8 mouse cellular contexts compared by ENCODE assay signal in the genomic region with DNA sequence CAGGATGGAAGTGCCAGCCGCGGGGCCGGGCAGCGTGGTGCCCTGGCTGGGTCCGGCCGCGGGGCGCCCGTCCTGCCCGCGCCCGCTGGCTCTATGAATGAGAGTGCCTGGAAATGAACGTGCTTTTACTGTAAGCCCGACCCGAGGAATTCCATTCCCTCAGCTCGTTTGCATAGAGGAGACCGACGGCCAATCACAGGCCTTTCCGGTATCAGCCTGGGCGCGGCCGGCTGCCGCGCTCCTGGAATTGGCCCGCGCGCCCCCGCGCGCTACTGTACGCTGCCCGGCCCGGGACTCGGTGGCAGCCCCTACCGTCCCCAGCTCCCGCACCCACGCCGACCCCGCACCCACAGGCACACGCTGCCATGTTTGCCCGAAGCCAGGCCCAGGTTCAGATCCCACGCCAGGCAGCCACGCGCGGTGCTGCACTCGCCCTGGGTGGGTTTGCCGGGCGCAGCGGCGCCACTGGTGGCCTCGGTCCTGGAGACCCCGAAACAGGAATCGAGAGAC.
A peak's percentile ranks its signal among the peaks of the same experiment; 100 is the strongest.
DNase-seq lines count a peak whose midpoint lies in the region; ATAC-seq and TF ChIP-seq lines count a peak whose summit lies in the region.

No protein-coding gene starts in this region.

- H3K9me3 ChIP-seq in forebrain, postnatal 0 days (ENCODE audit: low read length), result no peaks in the 10 kb centered on the region
- no peaks in the 10 kb centered on the region for H3K9me3 ChIP-seq in hindbrain, embryonic 11.5 days (ENCODE audit: control insufficient read depth, low read length)
- no peaks in the 10 kb centered on the region for H3K9me3 ChIP-seq in limb, embryonic 14.5 days (ENCODE audit: control insufficient read depth, low read length)
- H3K9me3 ChIP-seq in midbrain, embryonic 14.5 days (ENCODE audit: control insufficient read depth, low read length), result no peaks in the 10 kb centered on the region

- H3K4me2 ChIP-seq in forebrain, postnatal 0 days (ENCODE audit: low read depth), result peak overlapping the region; percentile 65
- H3K4me2 ChIP-seq in hindbrain, embryonic 11.5 days (replicated peaks; ENCODE audit: low read depth, low read length), result peak overlapping the region; percentile 98
- peak overlapping the region; percentile 100 for H3K4me2 ChIP-seq in limb, embryonic 14.5 days (replicated peaks; ENCODE audit: low read depth, low read length, severe bottlenecking)
- peak overlapping the region; percentile 83 for H3K4me2 ChIP-seq in midbrain, embryonic 14.5 days (ENCODE audit: low read length)

- peaks cover 89% of the 10 kb centered on the region for H3K27me3 ChIP-seq in forebrain, postnatal 0 days (ENCODE audit: insufficient read depth, low read length)
- H3K27me3 ChIP-seq in hindbrain, embryonic 11.5 days (ENCODE audit: control insufficient read depth, insufficient read depth, low read length), result peaks cover 74% of the 10 kb centered on the region
- H3K27me3 ChIP-seq in limb, embryonic 14.5 days (ENCODE audit: control insufficient read depth, insufficient read depth, low read length), result peaks cover 48% of the 10 kb centered on the region
- H3K27me3 ChIP-seq in midbrain, embryonic 14.5 days (ENCODE audit: control insufficient read depth, insufficient read depth, low read length), result peaks cover 90% of the 10 kb centered on the region

- TF ChIP-seq CTCF in forebrain, postnatal 0 days (IDR thresholded peaks at IDR 0.05; ENCODE audit: low read depth), result no peak

- H3K4me1 ChIP-seq in forebrain, postnatal 0 days (ENCODE audit: insufficient read depth), result peaks cover 13% of the 10 kb centered on the region
- peaks cover 12% of the 10 kb centered on the region for H3K4me1 ChIP-seq in hindbrain, embryonic 11.5 days (replicated peaks; ENCODE audit: control insufficient read depth, insufficient read depth, low read length)
- peaks cover 41% of the 10 kb centered on the region for H3K4me1 ChIP-seq in limb, embryonic 14.5 days (ENCODE audit: control insufficient read depth, insufficient read depth, low read length)
- H3K4me1 ChIP-seq in midbrain, embryonic 14.5 days (ENCODE audit: control insufficient read depth, insufficient read depth, low read length), result peaks cover 23% of the 10 kb centered on the region

- TF ChIP-seq POLR2A in limb, embryonic 14.5 days (IDR thresholded peaks at IDR 0.05; ENCODE audit: borderline replicate concordance, extremely low read depth, insufficient read depth, insufficient read length), result 0 out of 2 replicates have a peak, but pooled peaks have one; percentile 56

- peak; percentile 81 for ATAC-seq in forebrain, postnatal 0 days
- ATAC-seq in hindbrain, embryonic 11.5 days (ENCODE audit: low FRiP score), result peak; percentile 84
- ATAC-seq in limb, embryonic 14.5 days (ENCODE audit: low FRiP score, low read depth), result peak; percentile 84
- ATAC-seq in midbrain, embryonic 14.5 days (ENCODE audit: low FRiP score, low TSS enrichment), result peak; percentile 85

- H3K27ac ChIP-seq in forebrain, postnatal 0 days (ENCODE audit: low read depth, low read length), result no peak overlapping the region
- H3K27ac ChIP-seq in hindbrain, embryonic 11.5 days (ENCODE audit: low read depth, low read length), result no peak overlapping the region; the same call in 1 of the 2 replicates
- H3K27ac ChIP-seq in limb, embryonic 14.5 days (replicated peaks; ENCODE audit: low read depth, low read length), result peak overlapping the region; percentile 50; the same call in 1 of the 2 replicates
- no peak overlapping the region for H3K27ac ChIP-seq in midbrain, embryonic 14.5 days (replicated peaks; ENCODE audit: low read depth, low read length)

- peak overlapping the region; percentile 38 for H3K4me3 ChIP-seq in forebrain, postnatal 0 days (ENCODE audit: low read depth, low read length)
- peak overlapping the region; percentile 58 for H3K4me3 ChIP-seq in hindbrain, embryonic 11.5 days (ENCODE audit: low read depth, low read length)
- peak overlapping the region; percentile 56 for H3K4me3 ChIP-seq in limb, embryonic 14.5 days (replicated peaks; ENCODE audit: low read length)
- H3K4me3 ChIP-seq in midbrain, embryonic 14.5 days (replicated peaks; ENCODE audit: low read depth, low read length), result peak overlapping the region; percentile 44

- peak overlapping the region; percentile 25 for H3K9ac ChIP-seq in forebrain, postnatal 0 days
- peak overlapping the region; percentile 49 for H3K9ac ChIP-seq in hindbrain, embryonic 11.5 days (ENCODE audit: low read depth, low read length)
- peak overlapping the region; percentile 62 for H3K9ac ChIP-seq in limb, embryonic 14.5 days (ENCODE audit: low read depth, low read length, severe bottlenecking)
- H3K9ac ChIP-seq in midbrain, embryonic 14.5 days (replicated peaks; ENCODE audit: low read length), result peak overlapping the region; percentile 40

- no peaks in the 10 kb centered on the region for H3K36me3 ChIP-seq in forebrain, postnatal 0 days (ENCODE audit: insufficient read depth)
- H3K36me3 ChIP-seq in hindbrain, embryonic 11.5 days (ENCODE audit: control insufficient read depth, insufficient read depth, low read length), result no peaks in the 10 kb centered on the region
- no peaks in the 10 kb centered on the region for H3K36me3 ChIP-seq in limb, embryonic 14.5 days (ENCODE audit: control insufficient read depth, insufficient read depth, low read length)
- H3K36me3 ChIP-seq in midbrain, embryonic 14.5 days (ENCODE audit: control insufficient read depth, insufficient read depth, low read length), result no peaks in the 10 kb centered on the region

- DNase-seq in cerebellum, postnatal 10 days, result peak; percentile 70 to 74
- no peak for DNase-seq in cerebellum, adult 9-10 months
- DNase-seq in c-Kit-negative CD71-positive TER-119-positive erythroid progenitor cells, embryonic 14.5 days (ENCODE audit: low read depth, low spot score), result peak; percentile 75
- peak; percentile 63 for DNase-seq in forebrain, postnatal 0 days
- peak; percentile 80 for DNase-seq in hindbrain, embryonic 11.5 days (ENCODE audit: low spot score)
- peak; percentile 87 for DNase-seq in limb, embryonic 14.5 days (ENCODE audit: low spot score)
- DNase-seq in midbrain, embryonic 14.5 days, result peak; percentile 86
- peak; percentile 74 to 78 for DNase-seq in spleen, postnatal 36 days (ENCODE audit: low spot score in 2 of 2)

- WGBS in forebrain, postnatal 0 days, result under 1% methylated on average over 53 of the region's 53 CpGs
- WGBS in hindbrain, embryonic 11.5 days, result under 1% methylated on average over 52 of the region's 53 CpGs
- WGBS in limb, embryonic 14.5 days, result 0% methylated on average over 38 of the region's 53 CpGs
- 0% methylated on average over 53 of the region's 53 CpGs for WGBS in midbrain, embryonic 14.5 days
